Mouse (Mus musculus) embryonic fibroblast, embryonic 13.5 days (primary cell): ENCODE measurements around the gene Cfap77.

Experiments
- CTCF ChIP-seq: IDR thresholded peaks from 2 replicates; pipeline ENCODE4 v1.5.1; 2011; ENCODE audit warnings: mild to moderate bottlenecking, control low read depth, low read length, moderate library complexity, borderline replicate concordance; ENCODE audit not compliant: insufficient read depth
- POLR2A ChIP-seq: IDR thresholded peaks from 2 replicates; pipeline ENCODE4 v1.6.1; 2011; ENCODE audit warnings: low read depth, mild to moderate bottlenecking, control low read depth, low read length, moderate library complexity

- no peak for TF ChIP-seq POLR2A
- no peak for TF ChIP-seq CTCF
Measured at GRCm38 (mm10) chr2:29081965-29082364, 27.1 kb upstream of the Cfap77 start.
